Mouse (Mus musculus) ES-E14 (cell line): ENCODE measurements around the gene Ruvbl1. TPM values are rescaled to one million over a fixed set of nuclear protein-coding genes. Genes with fewer than 3 reads are reported as not detected.

Experiments used
- DNase-seq: peaks from one replicate; pipeline ENCODE4 v3.0.0-alpha.2; 2013; ENCODE audit warnings: low read depth, low spot score
- H3K27ac ChIP-seq: 2 replicates; pipeline ENCODE4 v1.5.1; 2012; ENCODE audit warnings: low read depth, mild to moderate bottlenecking, low read length, moderate library complexity, mixed read lengths; ENCODE audit not compliant: poor library complexity, insufficient read depth, severe bottlenecking
- H3K36me3 ChIP-seq: 2 replicates; pipeline ENCODE4 v1.6.1; 2012; ENCODE audit warnings: mild to moderate bottlenecking, low read length, moderate library complexity, mixed read lengths; ENCODE audit not compliant: control insufficient read depth, poor library complexity, insufficient read depth, severe bottlenecking
- H3K4me1 ChIP-seq, 2 experiments: fragments of 150-350 bp in 1 of 2; sonication (generic) in 1 of 2; 2 replicates each; pipeline ENCODE4 v1.6.1; 2012; ENCODE audit warnings: low read length in 2 of 2, mild to moderate bottlenecking in 1 of 2, mixed read lengths in 1 of 2; ENCODE audit not compliant: control insufficient read depth in 2 of 2, insufficient read depth in 2 of 2, poor library complexity in 1 of 2
- H3K4me3 ChIP-seq, 2 experiments: fragments of 150-350 bp in 1 of 2; sonication (generic) in 1 of 2; 2 replicates each; pipeline ENCODE4 v1.5.1; 2012; ENCODE audit warnings: low read length in 2 of 2, low read depth in 1 of 2, mild to moderate bottlenecking in 1 of 2, mixed read lengths in 1 of 2; ENCODE audit not compliant: insufficient read depth in 1 of 2, poor library complexity in 1 of 2, severe bottlenecking in 1 of 2
- H3K9ac ChIP-seq: 2 replicates; pipeline ENCODE4 v1.6.1; 2012; ENCODE audit warnings: low read depth, mild to moderate bottlenecking, low read length, mixed read lengths; ENCODE audit not compliant: poor library complexity, insufficient read depth, severe bottlenecking
- H3K9me3 ChIP-seq: fragments of 150-350 bp; sonication (generic); 2 replicates; pipeline ENCODE4 v1.6.1; 2012; ENCODE audit warnings: low read depth, mild to moderate bottlenecking, low read length; ENCODE audit not compliant: control insufficient read depth, insufficient read depth
- CHD2 ChIP-seq: IDR thresholded peaks from 2 replicates; pipeline ENCODE4 v1.6.1; 2014; ENCODE audit warnings: mild to moderate bottlenecking, low read depth, low read length, inconsistent platforms
- HCFC1 ChIP-seq: IDR thresholded peaks from 2 replicates; pipeline ENCODE4 v1.6.1; 2012; ENCODE audit warnings: low read length, inconsistent platforms, borderline replicate concordance; ENCODE audit not compliant: insufficient read depth
- MAFK ChIP-seq: IDR thresholded peaks from 2 replicates; pipeline ENCODE4 v1.6.1; 2014; ENCODE audit warnings: mild to moderate bottlenecking, low read depth, low read length, inconsistent platforms; ENCODE audit not compliant: insufficient read depth
- ZC3H11A ChIP-seq: IDR thresholded peaks from 2 replicates; pipeline ENCODE4 v1.6.1; 2012; ENCODE audit warnings: low read depth, mild to moderate bottlenecking, inconsistent platforms, low read length, borderline replicate concordance
- ZNF384 ChIP-seq: IDR thresholded peaks from 2 replicates; pipeline ENCODE4 v1.6.1; 2012; ENCODE audit warnings: low read depth, low read length, inconsistent platforms
- in situ Hi-C, 2 experiments: fragments of 600-800 bp; cut with MboI; formaldehyde crosslinking; loops; one replicate each; pipeline ENCODE4 v1.15.1; 2025; ENCODE audit warnings: low sequenced_read_pairs in 2 of 2, inconsistent platforms in 1 of 2; ENCODE audit not compliant: unreplicated experiment in 2 of 2
- total RNA-seq: library from RNA; depleted of rRNA; stranded (reverse); fragments of 300-350 nt; gene quantifications from 2 replicates; pipeline ENCODE4 v1.2.3, GENCODE M21; 2012

Gene Ruvbl1
- total RNA-seq, 1 experiment = 149 TPM

- no peak for DNase-seq
- peaks cover 59% of the 10 kb centered on the region for H3K36me3 ChIP-seq
- H3K4me1 ChIP-seq = 0 out of 4 replicates have a peak, but pooled peaks cover 0 to 3% of the 10 kb centered on the region in 2 experiments
- in situ Hi-C loops = no loop called here
- no peak for TF ChIP-seq ZC3H11A
- TF ChIP-seq MAFK = no peak
- no peak for TF ChIP-seq ZNF384
- TF ChIP-seq HCFC1 = no peak
- no peak for TF ChIP-seq CHD2
- no peaks in the 10 kb centered on the region for H3K9me3 ChIP-seq
- H3K9ac ChIP-seq = no peak overlapping the region
- no peak overlapping the region for H3K4me3 ChIP-seq
- H3K27ac ChIP-seq = no peak overlapping the region
These were observed 48.8 kb downstream of the Ruvbl1 start for GRCm38 (mm10) chr6:88513984-88514383.

- Histone ChIP-seq H3K4me3 (no peak overlapping the region), H3K4me1 (0 out of 4 replicates have a peak, but pooled peaks cover 0 to 3% of the 10 kb centered on the region in 2 experiments), H3K36me3 (peaks cover 58% of the 10 kb centered on the region), H3K9ac (no peak overlapping the region), H3K27ac (no peak overlapping the region), H3K9me3 (no peaks in the 10 kb centered on the region)
- in situ Hi-C loops = no loop called here
- no peak for DNase-seq
- TF ChIP-seq ZC3H11A (no peak), ZNF384 (no peak), CHD2 (no peak), MAFK (no peak), HCFC1 (no peak)
These were observed 49.3 kb downstream of the Ruvbl1 start for GRCm38 (mm10) chr6:88514546-88514945.

- in situ Hi-C loops = no loop called here
- Histone ChIP-seq H3K4me1 (peaks cover 2 to 3% of the 10 kb centered on the region in 2 experiments; a peak in 1 of 4 replicates), H3K9me3 (no peaks in the 10 kb centered on the region), H3K36me3 (peaks cover 44% of the 10 kb centered on the region), H3K9ac (no peak overlapping the region), H3K4me3 (no peak overlapping the region), H3K27ac (no peak overlapping the region)
- TF ChIP-seq ZC3H11A (no peak), ZNF384 (no peak), HCFC1 (no peak), MAFK (no peak), CHD2 (no peak)
- no peak for DNase-seq
These were observed 50.8 kb downstream of the Ruvbl1 start for GRCm38 (mm10) chr6:88515971-88516370.

- Histone ChIP-seq H3K9me3 (no peaks in the 10 kb centered on the region), H3K9ac (peak overlapping the region; percentile 13; the same call in 1 of the 2 replicates), H3K4me3 (no peak overlapping the region), H3K27ac (no peak overlapping the region), H3K36me3 (peaks cover 39% of the 10 kb centered on the region), H3K4me1 (peaks cover 2 to 3% of the 10 kb centered on the region in 2 experiments; a peak in 1 of 4 replicates)
- TF ChIP-seq MAFK (no peak), ZNF384 (no peak), CHD2 (no peak), ZC3H11A (no peak), HCFC1 (no peak)
- in situ Hi-C loops = no loop called here
- no peak for DNase-seq
These were observed 51.5 kb downstream of the Ruvbl1 start for GRCm38 (mm10) chr6:88516667-88517066.
